Comparison of ENCODE assay signal across 9 mouse cellular contexts in genomic region chr17:28528043-28528351, GRCm38 (mm10). TPM values are rescaled to one million over a fixed set of nuclear protein-coding genes. Genes with fewer than 3 reads are reported as not detected.
DNase-seq lines count a peak whose midpoint lies in the region; ATAC-seq lines count a peak whose summit lies in the region.
"Had no signal": no experiment of that assay in that cellular context is flagged by ENCODE, and none has a peak within 500 bp of the region (broad histone marks: within the 10 kb centered on the region; RNA-seq: fewer than 3 reads in every experiment).

No protein-coding gene starts in this region.

- DNase-seq in A20 (ENCODE audit: low read depth, low spot score): peak; percentile 87
- peak; percentile 68 to 82 for DNase-seq in adrenal gland, postnatal 4 days (ENCODE audit: low spot score in 2 of 2)
- DNase-seq in heart, adult 8-10 months (ENCODE audit: low spot score): peak; percentile 89
- peak; percentile 51 for DNase-seq in liver, embryonic 13.5 days
- DNase-seq in neural tube, embryonic 10.5 days (ENCODE audit: extremely low spot score, low spot score): peak; percentile 87

- WGBS in embryonic facial prominence, embryonic 13.5 days: 2% methylated on average over 6 of the region's 6 CpGs
- 3% methylated on average over 6 of the region's 6 CpGs for WGBS in kidney, embryonic 16.5 days
- WGBS in liver, embryonic 13.5 days (ENCODE audit: insufficient replicate concordance): 4% methylated on average over 6 of the region's 6 CpGs
- 3% methylated on average over 6 of the region's 6 CpGs for WGBS in stomach, embryonic 15.5 days

- H3K27ac ChIP-seq in embryonic facial prominence, embryonic 13.5 days: no peak overlapping the region
- no peak overlapping the region for H3K27ac ChIP-seq in kidney, embryonic 16.5 days (ENCODE audit: low read length)
- H3K27ac ChIP-seq in liver, embryonic 13.5 days: no peak overlapping the region
- H3K27ac ChIP-seq in stomach, embryonic 15.5 days: no peak overlapping the region

- ATAC-seq in embryonic facial prominence, embryonic 13.5 days (ENCODE audit: insufficient number of reproducible peaks, insufficient read depth, low FRiP score, low TSS enrichment, low read depth): no peak
- no peak for ATAC-seq in kidney, embryonic 16.5 days (ENCODE audit: low FRiP score, low TSS enrichment)
- ATAC-seq in liver, embryonic 13.5 days (ENCODE audit: low read depth): no peak
- peak; percentile 42; the same call in 1 of the 2 replicates for ATAC-seq in stomach, embryonic 15.5 days (ENCODE audit: insufficient read depth, low FRiP score, low read depth)

- peak overlapping the region; percentile 51 for H3K4me2 ChIP-seq in embryonic facial prominence, embryonic 13.5 days
- H3K4me2 ChIP-seq in kidney, embryonic 16.5 days (replicated peaks; ENCODE audit: low read depth, low read length): peak overlapping the region; percentile 31; the same call in 1 of the 2 replicates
- peak overlapping the region; percentile 24; the same call in 1 of the 2 replicates for H3K4me2 ChIP-seq in liver, embryonic 13.5 days
- H3K4me2 ChIP-seq in stomach, embryonic 15.5 days: peak overlapping the region; percentile 37

- H3K36me3 ChIP-seq in embryonic facial prominence, embryonic 13.5 days: no peaks in the 10 kb centered on the region
- no peaks in the 10 kb centered on the region for H3K36me3 ChIP-seq in kidney, embryonic 16.5 days (ENCODE audit: insufficient read depth, low read length)
- H3K36me3 ChIP-seq in liver, embryonic 13.5 days: no peaks in the 10 kb centered on the region
- H3K36me3 ChIP-seq in stomach, embryonic 15.5 days: no peaks in the 10 kb centered on the region

- peaks cover 28% of the 10 kb centered on the region for H3K4me1 ChIP-seq in embryonic facial prominence, embryonic 13.5 days
- H3K4me1 ChIP-seq in kidney, embryonic 16.5 days (ENCODE audit: insufficient read depth, low read length): peaks cover 19% of the 10 kb centered on the region; the same call in 1 of the 2 replicates
- peaks cover 22% of the 10 kb centered on the region for H3K4me1 ChIP-seq in liver, embryonic 13.5 days (replicated peaks)
- H3K4me1 ChIP-seq in stomach, embryonic 15.5 days: peaks cover 20% of the 10 kb centered on the region

- H3K4me3 ChIP-seq in embryonic facial prominence, embryonic 13.5 days: peak overlapping the region; percentile 20; the same call in 1 of the 2 replicates
- no peak overlapping the region for H3K4me3 ChIP-seq in kidney, embryonic 16.5 days (ENCODE audit: low read length)
- no peak overlapping the region for H3K4me3 ChIP-seq in liver, embryonic 13.5 days (replicated peaks)
- H3K4me3 ChIP-seq in stomach, embryonic 15.5 days (replicated peaks): peak overlapping the region; percentile 18; the same call in 1 of the 2 replicates
- H3K4me3 ChIP-seq: erythroblast, embryonic 14.5 days had no signal

- H3K27me3 ChIP-seq in embryonic facial prominence, embryonic 13.5 days: no peaks in the 10 kb centered on the region
- no peaks in the 10 kb centered on the region for H3K27me3 ChIP-seq in kidney, embryonic 16.5 days (ENCODE audit: insufficient read depth, low read length)
- peaks cover 27% of the 10 kb centered on the region for H3K27me3 ChIP-seq in liver, embryonic 13.5 days
- H3K27me3 ChIP-seq in stomach, embryonic 15.5 days (replicated peaks): no peaks in the 10 kb centered on the region

- peak overlapping the region; percentile 51; the same call in 1 of the 2 replicates for H3K9ac ChIP-seq in embryonic facial prominence, embryonic 13.5 days
- no peak overlapping the region for H3K9ac ChIP-seq in kidney, embryonic 16.5 days (replicated peaks; ENCODE audit: low read length)
- H3K9ac ChIP-seq in liver, embryonic 13.5 days: no peak overlapping the region
- H3K9ac ChIP-seq in stomach, embryonic 15.5 days: no peak overlapping the region

- H3K9me3 ChIP-seq in embryonic facial prominence, embryonic 13.5 days: no peaks in the 10 kb centered on the region
- H3K9me3 ChIP-seq in kidney, embryonic 16.5 days (ENCODE audit: low read length): no peaks in the 10 kb centered on the region
- H3K9me3 ChIP-seq in liver, embryonic 13.5 days (replicated peaks): no peaks in the 10 kb centered on the region
- H3K9me3 ChIP-seq in stomach, embryonic 15.5 days: no peaks in the 10 kb centered on the region

RNA-seq across cellular contexts. Expression of gene Armc12, which starts 2.6 kb away (rescaled TPM):
- under 1 TPM in 1 of 2 experiments, not detected in 1; 0.22 TPM for total RNA-seq in adrenal gland, postnatal 4 days (2021)
- polyA plus RNA-seq in embryonic facial prominence, embryonic 13.5 days (2015; fragmentation: Nextera tagmentation; extraction: Ambion mirVana): not detected in 2 replicates
- not detected for total RNA-seq in heart, adult 8-10 months (2022)
- not detected in 2 replicates for polyA plus RNA-seq in kidney, embryonic 16.5 days (2015; fragmentation: Nextera tagmentation; extraction: Ambion mirVana)
- not detected in 2 replicates for polyA plus RNA-seq in liver, embryonic 13.5 days (2015; fragmentation: Nextera tagmentation; extraction: Ambion mirVana)
- not detected in 2 replicates for polyA plus RNA-seq in stomach, embryonic 15.5 days (2015; fragmentation: Nextera tagmentation; extraction: Ambion mirVana)
- polyA plus RNA-seq: erythroblast, embryonic 14.5 days had no signal

RNA-seq across cellular contexts. Expression of gene Fkbp5, which starts 10.7 kb away (rescaled TPM):
- total RNA-seq in adrenal gland, postnatal 4 days (2021): 100 to 1,000 TPM in 1 of 2 experiments, 10 to 100 TPM in 1; 95.8 to 104 TPM
- 23.3 and 24.5 TPM in 2 replicates for polyA plus RNA-seq in embryonic facial prominence, embryonic 13.5 days (2015; fragmentation: Nextera tagmentation; extraction: Ambion mirVana)
- total RNA-seq in heart, adult 8-10 months (2022): 10 to 100 TPM; 31.0 to 46.7 (median 38.3) TPM
- 35.5 and 36.0 TPM in 2 replicates for polyA plus RNA-seq in kidney, embryonic 16.5 days (2015; fragmentation: Nextera tagmentation; extraction: Ambion mirVana)
- 10.8 and 12.0 TPM in 2 replicates for polyA plus RNA-seq in liver, embryonic 13.5 days (2015; fragmentation: Nextera tagmentation; extraction: Ambion mirVana)
- polyA plus RNA-seq in stomach, embryonic 15.5 days (2015; fragmentation: Nextera tagmentation; extraction: Ambion mirVana): 24.1 and 24.6 TPM in 2 replicates

RNA-seq across cellular contexts. Expression of gene Clpsl2, which starts 21.2 kb away (rescaled TPM):
- not detected for total RNA-seq in adrenal gland, postnatal 4 days (2021)
- polyA plus RNA-seq in embryonic facial prominence, embryonic 13.5 days (2015; fragmentation: Nextera tagmentation; extraction: Ambion mirVana): not detected in 2 replicates
- total RNA-seq in heart, adult 8-10 months (2022): not detected
- polyA plus RNA-seq in kidney, embryonic 16.5 days (2015; fragmentation: Nextera tagmentation; extraction: Ambion mirVana): not detected in 2 replicates
- polyA plus RNA-seq in liver, embryonic 13.5 days (2015; fragmentation: Nextera tagmentation; extraction: Ambion mirVana): not detected in 2 replicates
- not detected in 2 replicates for polyA plus RNA-seq in stomach, embryonic 15.5 days (2015; fragmentation: Nextera tagmentation; extraction: Ambion mirVana)
- polyA plus RNA-seq: erythroblast, embryonic 14.5 days had no signal

RNA-seq across cellular contexts. Expression of gene Clps, which starts 32.6 kb away (rescaled TPM):
- 1,000 to 10,000 TPM in 1 of 2 experiments, under 1 TPM in 1; 0.56 to 1,299 TPM for total RNA-seq in adrenal gland, postnatal 4 days (2021)
- 1.3 TPM in 1 of 2 replicates, not detected in the other for polyA plus RNA-seq in embryonic facial prominence, embryonic 13.5 days (2015; fragmentation: Nextera tagmentation; extraction: Ambion mirVana)
- not detected for total RNA-seq in heart, adult 8-10 months (2022)
- not detected in 2 replicates for polyA plus RNA-seq in kidney, embryonic 16.5 days (2015; fragmentation: Nextera tagmentation; extraction: Ambion mirVana)
- polyA plus RNA-seq in liver, embryonic 13.5 days (2015; fragmentation: Nextera tagmentation; extraction: Ambion mirVana): 3.2 and 3.4 TPM in 2 replicates
- 3,221 and 3,572 TPM in 2 replicates for polyA plus RNA-seq in stomach, embryonic 15.5 days (2015; fragmentation: Nextera tagmentation; extraction: Ambion mirVana)
- polyA plus RNA-seq: erythroblast, embryonic 14.5 days had no signal

RNA-seq across cellular contexts. Expression of gene Lhfpl5, which starts 47.4 kb away (rescaled TPM):
- total RNA-seq in adrenal gland, postnatal 4 days (2021): 1 to 10 TPM; 2.5 to 3.2 TPM
- polyA plus RNA-seq in embryonic facial prominence, embryonic 13.5 days (2015; fragmentation: Nextera tagmentation; extraction: Ambion mirVana): 0.50 and 0.76 TPM in 2 replicates
- total RNA-seq in heart, adult 8-10 months (2022): not detected
- 0.61 and 0.89 TPM in 2 replicates for polyA plus RNA-seq in kidney, embryonic 16.5 days (2015; fragmentation: Nextera tagmentation; extraction: Ambion mirVana)
- 0.17 TPM in 1 of 2 replicates, not detected in the other for polyA plus RNA-seq in liver, embryonic 13.5 days (2015; fragmentation: Nextera tagmentation; extraction: Ambion mirVana)
- 0.85 and 1.0 TPM in 2 replicates for polyA plus RNA-seq in stomach, embryonic 15.5 days (2015; fragmentation: Nextera tagmentation; extraction: Ambion mirVana)
- polyA plus RNA-seq: erythroblast, embryonic 14.5 days had no signal

Comparison
In these comparisons a context has a peak if more than half of its experiments do, and no peak if none do; other contexts are left out.
1. H3K4me3 ChIP-seq: peak in embryonic facial prominence, embryonic 13.5 days (single experiment) and stomach, embryonic 15.5 days (single experiment); none in kidney, embryonic 16.5 days (single experiment) and liver, embryonic 13.5 days (single experiment).
2. Peak in every context shown above with its lines, with median percentiles within 50 percentile points of each other: DNase-seq and H3K4me2 ChIP-seq.